19 mouse cellular contexts compared by ENCODE assay signal in the genomic region with DNA sequence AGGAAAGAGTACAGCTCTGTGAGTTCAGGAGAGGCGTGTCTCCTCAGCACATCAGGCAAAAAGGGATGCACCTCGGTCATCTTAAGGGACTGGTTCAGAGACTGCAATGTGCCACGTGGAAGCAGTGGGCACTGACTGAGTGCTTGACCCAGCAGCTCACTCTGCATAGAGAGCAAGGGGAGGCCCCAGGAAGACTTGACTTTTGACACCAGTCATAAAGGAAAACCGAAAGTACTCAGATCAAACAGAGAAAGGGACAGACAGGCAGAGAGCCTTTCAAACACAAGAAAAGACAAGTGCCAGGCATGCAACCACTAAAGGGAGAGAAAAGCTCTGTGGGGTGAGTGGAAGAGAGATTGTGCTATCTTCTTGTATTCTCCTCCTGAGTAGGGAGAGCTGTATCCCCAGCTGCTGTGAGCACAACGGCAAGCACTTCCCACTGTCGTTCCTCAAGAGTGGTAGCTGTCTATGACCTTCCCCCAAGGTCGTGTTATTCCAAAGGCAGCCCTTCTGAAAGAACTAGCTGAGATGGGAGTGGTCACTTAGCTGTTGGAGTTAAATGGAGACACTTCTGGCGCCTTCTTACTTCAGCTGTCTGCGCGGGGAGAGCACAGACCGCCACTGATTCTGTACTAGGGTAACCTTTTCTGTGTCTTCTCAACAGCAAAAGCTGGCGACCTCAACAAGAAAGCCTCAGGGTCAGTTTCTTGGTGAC.
DNase-seq lines count a peak whose midpoint lies in the region; ATAC-seq lines count a peak whose summit lies in the region.
"Had no signal": no experiment of that assay in that cellular context is flagged by ENCODE, and none has a peak within 500 bp of the region (broad histone marks: within the 10 kb centered on the region; RNA-seq: fewer than 3 reads in every experiment).

No protein-coding gene starts in this region.

- peak overlapping the region; percentile 48 for H3K4me2 ChIP-seq in heart, embryonic 12.5 days
- no peak overlapping the region for H3K4me2 ChIP-seq in intestine, embryonic 15.5 days (replicated peaks)
- no peak overlapping the region for H3K4me2 ChIP-seq in kidney, embryonic 16.5 days (replicated peaks; ENCODE audit: low read depth, low read length)
- H3K4me2 ChIP-seq: limb, embryonic 12.5 days had no signal

- intact Hi-C loops in heart, postnatal 14 days (cut with DNase I): no loop called here

- no peak for DNase-seq in heart, postnatal 14 days
- DNase-seq in thymus, postnatal 14 days: peak; percentile 3
- no peak for DNase-seq in thymus, postnatal 4 days
- no peak for DNase-seq in lung, postnatal 14 days
- DNase-seq: cerebellum, adult 2 months; embryo, embryonic 11 days; gastrocnemius, postnatal 10 days; kidney, adult 11 months; kidney, postnatal 4 days; layer of hippocampus, postnatal 36 days; liver, postnatal 0 days had no signal

- H3K4me1 ChIP-seq in heart, embryonic 12.5 days (replicated peaks): peaks cover 17% of the 10 kb centered on the region
- H3K4me1 ChIP-seq in intestine, embryonic 15.5 days (replicated peaks): no peaks in the 10 kb centered on the region
- H3K4me1 ChIP-seq in kidney, embryonic 16.5 days (ENCODE audit: insufficient read depth, low read length): no peaks in the 10 kb centered on the region
- H3K4me1 ChIP-seq: hindbrain, embryonic 10.5 days; limb, embryonic 12.5 days had no signal

- 43% methylated on average over 12 of the region's 12 CpGs for WGBS in heart, embryonic 12.5 days
- 71% methylated on average over 12 of the region's 12 CpGs for WGBS in intestine, embryonic 15.5 days
- WGBS in kidney, embryonic 16.5 days: 63% methylated on average over 12 of the region's 12 CpGs

- peak overlapping the region; percentile 28; the same call in 1 of the 2 replicates for H3K27ac ChIP-seq in heart, embryonic 12.5 days (ENCODE audit: poor library complexity, severe bottlenecking)
- no peak overlapping the region for H3K27ac ChIP-seq in intestine, embryonic 15.5 days
- no peak overlapping the region for H3K27ac ChIP-seq in kidney, embryonic 16.5 days (ENCODE audit: low read length)
- H3K27ac ChIP-seq: hindbrain, embryonic 10.5 days; limb, embryonic 12.5 days had no signal

- 0 out of 2 replicates have a peak, but pooled peaks have one; percentile 22 for ATAC-seq in heart, embryonic 12.5 days (ENCODE audit: insufficient number of reproducible peaks, low FRiP score)
- peak; percentile 14 for ATAC-seq in activated CD4-positive, CD25-positive, alpha-beta regulatory T cell, adult 4 months
- ATAC-seq in intestine, embryonic 15.5 days: no peak
- ATAC-seq in kidney, embryonic 16.5 days (ENCODE audit: low FRiP score, low TSS enrichment): no peak
- ATAC-seq: liver, postnatal 0 days; Patski had no signal

- H3K27me3 ChIP-seq in heart, embryonic 12.5 days (replicated peaks): peaks cover 11% of the 10 kb centered on the region; the same call in 1 of the 2 replicates
- H3K27me3 ChIP-seq in intestine, embryonic 15.5 days (replicated peaks): no peaks in the 10 kb centered on the region
- H3K27me3 ChIP-seq in kidney, embryonic 16.5 days (ENCODE audit: insufficient read depth, low read length): no peaks in the 10 kb centered on the region
- H3K27me3 ChIP-seq: limb, embryonic 12.5 days; Patski had no signal

- H3K9me3 ChIP-seq in heart, embryonic 12.5 days (replicated peaks): no peaks in the 10 kb centered on the region
- H3K9me3 ChIP-seq in intestine, embryonic 15.5 days: no peaks in the 10 kb centered on the region
- no peaks in the 10 kb centered on the region for H3K9me3 ChIP-seq in kidney, embryonic 16.5 days (ENCODE audit: low read length)
- H3K9me3 ChIP-seq: hindbrain, embryonic 10.5 days; limb, embryonic 12.5 days had no signal

- H3K4me3 ChIP-seq in heart, embryonic 12.5 days: peak overlapping the region; percentile 2
- no peak overlapping the region for H3K4me3 ChIP-seq in intestine, embryonic 15.5 days (replicated peaks)
- H3K4me3 ChIP-seq in kidney, embryonic 16.5 days (ENCODE audit: low read length): no peak overlapping the region
- H3K4me3 ChIP-seq: erythroblast, embryonic 14.5 days; hindbrain, embryonic 10.5 days; limb, embryonic 12.5 days had no signal

- no peaks in the 10 kb centered on the region for H3K36me3 ChIP-seq in heart, embryonic 12.5 days
- no peaks in the 10 kb centered on the region for H3K36me3 ChIP-seq in intestine, embryonic 15.5 days
- no peaks in the 10 kb centered on the region for H3K36me3 ChIP-seq in kidney, embryonic 16.5 days (ENCODE audit: insufficient read depth, low read length)
- H3K36me3 ChIP-seq: hindbrain, embryonic 10.5 days; limb, embryonic 12.5 days had no signal

- no peak overlapping the region for H3K9ac ChIP-seq in heart, embryonic 12.5 days
- no peak overlapping the region for H3K9ac ChIP-seq in intestine, embryonic 15.5 days
- no peak overlapping the region for H3K9ac ChIP-seq in kidney, embryonic 16.5 days (replicated peaks; ENCODE audit: low read length)
- H3K9ac ChIP-seq: limb, embryonic 12.5 days; liver, postnatal 0 days had no signal

Comparison
In these comparisons a context has a peak if more than half of its experiments do, and no peak if none do; other contexts are left out.
1. ATAC-seq: peak in heart, embryonic 12.5 days (single experiment) and activated CD4-positive, CD25-positive, alpha-beta regulatory T cell, adult 4 months (single experiment); none in intestine, embryonic 15.5 days (single experiment) and kidney, embryonic 16.5 days (single experiment).